Mouse (Mus musculus): Measurements from ENCODE around the gene Dyrk1b.

- TF ChIP-seq CTCF (IDR thresholded peaks at IDR 0.05; ENCODE audit: low read depth, low read length) (no peak), GATA1 (IDR thresholded peaks at IDR 0.05; ENCODE audit: borderline replicate concordance, low read length) (no peak), TAL1 (conservative IDR thresholded peaks at IDR 0.05; ENCODE audit: low read depth, low read length) (no peak), POLR2AphosphoS5 (IDR thresholded peaks at IDR 0.05; ENCODE audit: insufficient replicate concordance, low read depth, low read length) (no peak)
Measured at GRCm38 (mm10) chr7:28185884-28186283, 6.6 kb downstream of the Dyrk1b start.
